Mouse (Mus musculus) heart, postnatal 10 days (tissue): ENCODE results near the gene Olfr561. TPM values are rescaled to one million over a fixed set of nuclear protein-coding genes. Genes with fewer than 3 reads are reported as not detected.

Experiments used
- DNase-seq, 2 experiments: peaks; one replicate each; pipeline ENCODE4 v3.0.0; 2021
- intact Hi-C: fragments of 180-260 bp; cut with DNase I; formaldehyde crosslinking; loops from one replicate; pipeline ENCODE4 v1.15.1; 2025
- total RNA-seq, 2 experiments: library from RNA; stranded (reverse); gene quantifications; 2 replicates each; pipeline ENCODE4 v1.2.3; 2021

Olfr561 gene
- total RNA-seq = not detected

DNA sequence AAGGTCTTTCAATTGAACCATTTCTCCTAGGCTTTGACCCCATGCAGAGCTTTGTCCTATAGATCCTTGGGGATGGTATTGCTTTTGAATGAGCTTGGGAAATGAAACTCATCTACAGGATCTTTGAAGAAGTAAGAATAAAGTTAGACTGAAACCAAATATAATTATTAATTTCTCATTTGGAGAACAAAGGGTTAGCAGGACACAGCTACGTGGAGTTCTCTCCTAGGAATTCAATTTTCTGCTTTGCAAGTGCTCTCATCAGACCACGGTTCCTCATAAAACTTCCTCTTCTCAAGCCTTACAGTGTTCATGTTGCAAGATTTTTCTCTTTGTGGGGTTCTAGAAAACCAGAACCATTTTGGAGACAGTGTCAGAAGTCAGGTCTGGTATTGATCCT is at the start of gene Olfr561:
Gene Olfr561, plus strand, starts transcription at position 301 of the 400 bp plus-strand sequence.
- no peak for DNase-seq
- intact Hi-C loops = no loop called here

DNA sequence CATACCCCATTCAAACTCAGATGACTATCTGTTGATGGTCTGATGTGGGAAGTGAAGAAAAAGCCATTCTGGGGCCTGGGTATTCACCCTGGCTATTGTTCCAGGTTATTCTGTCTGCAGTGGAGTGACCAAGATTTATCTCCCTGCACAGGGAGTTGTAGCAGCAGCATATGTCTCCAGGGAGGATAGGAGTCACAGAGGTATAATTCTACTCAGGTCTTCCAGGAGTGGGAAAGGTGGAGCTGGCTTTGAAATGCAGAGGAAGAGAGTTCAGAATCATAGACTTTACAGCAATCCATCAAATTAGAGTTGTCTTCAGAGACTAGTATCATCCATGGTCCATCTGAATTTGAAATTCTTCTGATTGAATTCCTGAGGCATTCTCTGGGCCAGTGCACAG is 43.6 kb upstream of the Olfr561 start, which contains the start of gene Olfr559:
Gene Olfr559, minus strand, starts transcription at position 101 of the 400 bp plus-strand sequence.
- intact Hi-C loops = no loop called here
- DNase-seq = no peak

DNA sequence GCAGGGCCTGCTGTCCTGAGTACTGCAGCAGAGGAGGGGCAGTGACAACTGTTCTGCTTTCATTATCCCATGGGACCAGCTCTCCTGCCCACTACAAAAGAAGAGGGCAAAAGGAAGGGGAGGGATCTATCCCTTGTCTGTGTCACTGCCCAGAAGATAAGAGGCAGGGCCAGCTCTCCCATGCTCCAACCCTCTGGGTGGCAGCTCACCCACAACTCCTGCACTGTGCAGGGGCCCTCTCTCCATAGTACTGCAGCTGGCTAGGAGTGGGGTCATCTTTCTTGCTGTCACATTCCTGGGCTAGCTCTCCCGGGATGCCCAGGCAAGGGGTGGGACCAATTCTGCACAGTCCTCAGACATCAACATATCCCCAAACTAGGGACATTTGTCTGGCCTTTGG is 37.2 kb upstream of the Olfr561 start:
- intact Hi-C loops = no loop called here
- no peak for DNase-seq

DNA sequence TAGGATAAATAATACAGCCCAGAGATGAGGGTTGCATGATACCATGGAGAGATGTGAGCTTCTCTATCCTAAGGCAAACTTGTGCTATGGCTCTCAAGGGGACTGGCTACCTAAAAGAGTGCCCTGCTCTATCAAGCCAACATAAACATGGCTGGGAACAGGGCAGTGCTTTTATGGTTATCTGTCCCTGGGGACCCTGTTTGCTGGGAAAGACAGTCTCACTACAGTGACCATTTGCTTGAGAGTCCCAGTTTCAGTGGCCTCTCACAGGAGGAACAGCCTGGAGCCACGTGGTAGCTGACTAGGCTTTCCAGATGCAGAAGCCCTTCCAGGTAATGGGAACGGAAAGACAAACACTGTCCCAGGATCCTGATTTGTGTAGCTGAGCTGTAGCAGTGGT is 33.3 kb upstream of the Olfr561 start:
- peak; percentile 2 to 8 for DNase-seq

DNA sequence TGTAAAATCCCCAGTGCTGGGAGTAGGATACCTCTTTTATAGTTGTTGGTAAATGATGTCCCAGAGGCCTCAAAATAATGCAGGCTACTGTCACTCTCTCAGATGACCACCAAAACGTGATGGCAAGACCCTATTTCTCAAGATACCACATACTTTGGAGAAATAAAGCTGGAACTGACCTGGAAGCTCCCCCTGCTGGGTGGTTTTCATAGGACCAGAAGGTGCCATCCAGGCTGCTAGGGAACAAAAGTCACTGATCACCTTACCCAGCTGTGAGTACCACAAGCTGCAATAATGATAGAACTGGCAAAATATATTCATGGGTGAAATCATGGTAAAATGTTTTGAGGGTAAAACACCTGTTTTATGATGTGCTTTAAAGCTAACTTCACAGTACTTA is 18.9 kb upstream of the Olfr561 start:
- intact Hi-C loops = loop anchor here (2.0 to 10.0 kb wide), 2 partner anchors 87 to 239 kb away; partner anchors contain the start of gene Olfr556
- DNase-seq = peak in 1 of 2 experiments; percentile 10

More for the DNA sequence above, 33.3 kb upstream of the Olfr561 start:
- intact Hi-C loops = no loop called here

DNA sequence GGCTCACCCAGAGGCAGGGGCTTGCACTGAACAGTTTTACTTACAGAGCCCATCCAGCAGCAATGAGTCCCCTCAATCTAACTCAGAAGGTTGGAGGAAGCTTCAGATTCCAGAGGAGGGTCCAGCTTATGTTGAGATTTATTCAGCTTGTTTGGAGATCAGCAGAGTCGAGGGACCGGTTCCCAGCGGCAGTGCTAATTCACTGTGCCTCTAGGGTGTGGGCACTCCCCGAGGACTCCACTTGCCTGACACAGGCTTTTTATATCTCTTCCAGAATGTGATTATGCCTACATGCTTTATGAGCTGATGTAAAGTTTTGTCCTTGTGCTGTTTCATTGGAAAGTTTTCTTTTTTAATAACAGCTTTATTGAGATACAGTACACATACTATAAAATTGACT is 11.8 kb upstream of the Olfr561 start, which contains the start of the genes Olfr560 and Olfr78:
Gene Olfr560, minus strand, starts transcription at position 101 of the 400 bp plus-strand sequence.
Gene Olfr78, minus strand, starts transcription at position 206 of the 400 bp plus-strand sequence.
- DNase-seq = no peak
- intact Hi-C loops = loop anchor here (10.0 kb wide), 1 partner anchor 94 kb away; the partner anchor contains the start of gene Olfr556

DNA sequence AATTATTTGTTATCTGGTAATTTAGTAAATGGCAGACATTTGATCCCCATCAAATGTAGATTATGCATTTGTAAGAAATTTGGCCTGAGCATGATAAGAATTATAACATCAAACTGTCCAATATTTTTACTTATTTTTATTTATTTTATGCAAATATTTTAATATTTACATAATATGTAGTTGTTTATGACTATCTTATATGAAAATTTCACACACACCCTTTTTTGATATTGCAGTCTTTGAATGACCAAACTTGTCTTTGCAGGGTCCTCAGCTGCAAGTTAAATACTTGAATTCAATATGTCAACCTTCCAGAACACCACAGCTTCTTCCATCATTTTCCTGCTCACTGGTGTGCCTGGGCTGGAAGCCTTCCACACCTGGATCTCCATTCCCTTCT is 32.2 kb downstream of the Olfr561 start, which contains the start of gene Olfr564:
Gene Olfr564, plus strand, starts transcription at position 301 of the 400 bp plus-strand sequence.
- DNase-seq = no peak
- intact Hi-C loops = no loop called here

Other genes with a start within 250 kb of the Olfr561 start
- gene Olfr547, start 236.5 kb upstream of the Olfr561 start, total RNA-seq = not detected
- not detected for gene Olfr548-ps1, start 230.3 kb upstream of the Olfr561 start, total RNA-seq
- gene Olfr549, start 221.4 kb upstream of the Olfr561 start, total RNA-seq = not detected
- gene Trim21, start 205.7 kb upstream of the Olfr561 start, total RNA-seq = 1 to 10 TPM; 5.2 to 5.7 TPM
- under 1 TPM in 1 of 2 experiments, not detected in 1; 0.24 TPM for gene Olfr550, start 199.8 kb upstream of the Olfr561 start, total RNA-seq
- not detected for gene Olfr551, start 179.3 kb upstream of the Olfr561 start, total RNA-seq
- gene Olfr552, start 173.5 kb upstream of the Olfr561 start, total RNA-seq = under 1 TPM; 0.12 to 0.24 TPM
- not detected for gene Olfr553, start 153.0 kb upstream of the Olfr561 start, total RNA-seq
- gene Olfr554, start 132.8 kb upstream of the Olfr561 start, total RNA-seq = not detected
- gene Olfr555, start 112.4 kb upstream of the Olfr561 start, total RNA-seq = not detected
- gene Olfr556, start 106.3 kb upstream of the Olfr561 start, total RNA-seq = not detected
- gene Trim68, start 83.9 kb upstream of the Olfr561 start, total RNA-seq = 10 to 100 TPM in 1 of 2 experiments, 1 to 10 TPM in 1; 6.9 to 10.6 TPM
- gene Olfr557, start 75.3 kb upstream of the Olfr561 start, total RNA-seq = not detected
- gene Olfr558, start 69.0 kb upstream of the Olfr561 start, total RNA-seq = 1 to 10 TPM; 6.2 TPM
- not detected for gene Olfr33, start 52.2 kb upstream of the Olfr561 start, total RNA-seq
- not detected for gene Olfr559, start 43.7 kb upstream of the Olfr561 start, total RNA-seq
- under 1 TPM; 0.12 to 0.57 TPM for gene Olfr560, start 11.9 kb upstream of the Olfr561 start, total RNA-seq
- 1 to 10 TPM; 2.1 to 2.2 TPM for gene Olfr78, start 11.8 kb upstream of the Olfr561 start, total RNA-seq
- gene Olfr564, start 32.3 kb downstream of the Olfr561 start, total RNA-seq = not detected
- not detected for gene Olfr566, start 87.5 kb downstream of the Olfr561 start, total RNA-seq
- not detected for gene Olfr568, start 105.9 kb downstream of the Olfr561 start, total RNA-seq
- gene Olfr569, start 119.7 kb downstream of the Olfr561 start, total RNA-seq = not detected
- gene Olfr570, start 123.4 kb downstream of the Olfr561 start, total RNA-seq = not detected
- not detected for gene Olfr571, start 146.3 kb downstream of the Olfr561 start, total RNA-seq
- not detected for gene Olfr572, start 153.2 kb downstream of the Olfr561 start, total RNA-seq
- gene Olfr573-ps1, start 171.4 kb downstream of the Olfr561 start, total RNA-seq = not detected
- not detected for gene Olfr574, start 177.2 kb downstream of the Olfr561 start, total RNA-seq
- not detected for gene Olfr575, start 187.6 kb downstream of the Olfr561 start, total RNA-seq
- not detected for gene Olfr576, start 191.4 kb downstream of the Olfr561 start, total RNA-seq
- gene Olfr577, start 204.7 kb downstream of the Olfr561 start, total RNA-seq = not detected
- gene Olfr578, start 218.1 kb downstream of the Olfr561 start, total RNA-seq = not detected